Mouse (Mus musculus) megakaryocyte progenitor cell, adult 5-6 weeks (primary cell): ENCODE measurements around the gene Zfp628. TPM values are rescaled to one million over a fixed set of nuclear protein-coding genes. Genes with fewer than 3 reads are reported as not detected.

ENCODE experiments used
- ATAC-seq: replicated peaks from 2 replicates; pipeline ENCODE4 v1.8.0; 2016; ENCODE audit warnings: mild to moderate bottlenecking, moderate TSS enrichment, inconsistent platforms; ENCODE audit not compliant: poor library complexity
- total RNA-seq, 2 experiments: library from RNA; stranded (forward) in 1 of 2; stranded (reverse) in 1 of 2; fragments of 157-497, 149-512 nt in 1 of 2; fragments of 200-1000 nt in 1 of 2; gene quantifications; 2 replicates each; pipeline versions ENCODE4 v1.2.3 to v1.2.4; 2015 to 2017

Gene Zfp628
- total RNA-seq, 2 experiments from 2014 or later = 1.9 to 7.4 TPM

DNA sequence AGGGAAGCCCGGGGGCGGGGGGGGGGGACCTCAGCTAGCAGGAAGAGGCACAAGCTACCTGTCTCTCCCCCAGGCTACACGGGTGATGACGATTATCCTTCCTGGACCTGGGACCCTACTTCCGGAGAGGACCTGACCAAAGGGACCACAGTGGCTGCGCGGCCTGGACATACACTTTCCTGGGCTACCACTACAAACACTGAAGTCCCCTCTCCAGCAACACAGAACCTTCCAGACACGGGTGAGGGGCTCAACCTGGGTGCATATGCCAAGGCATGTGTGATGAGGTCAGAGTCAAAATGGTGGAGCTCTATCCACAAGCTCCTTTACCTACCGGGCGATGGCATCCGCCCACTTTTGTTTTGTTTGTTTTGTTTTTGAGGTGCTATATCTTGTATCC is 22.4 kb downstream of the Zfp628 start:
- no peak for ATAC-seq

DNA sequence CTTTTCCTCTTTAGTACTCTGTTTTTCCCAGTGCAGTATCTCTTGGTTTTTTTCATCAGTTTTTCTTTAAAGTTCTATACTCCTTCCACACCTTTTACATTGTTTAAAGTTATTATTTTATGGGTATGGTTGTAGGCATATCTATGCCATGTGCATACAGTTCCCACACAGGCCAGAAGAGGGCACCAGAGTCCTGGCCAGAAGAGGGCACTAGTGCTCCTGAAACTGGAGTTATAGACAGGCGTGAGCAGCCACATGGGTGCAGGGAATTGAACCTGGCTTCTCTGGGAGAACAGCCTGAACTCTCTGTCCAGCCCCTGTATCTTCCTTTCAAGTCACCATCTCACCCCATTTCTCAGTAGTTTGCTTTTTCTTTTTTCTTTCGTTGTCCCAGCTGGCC is 23.4 kb downstream of the Zfp628 start:
- ATAC-seq = peak; percentile 75

DNA sequence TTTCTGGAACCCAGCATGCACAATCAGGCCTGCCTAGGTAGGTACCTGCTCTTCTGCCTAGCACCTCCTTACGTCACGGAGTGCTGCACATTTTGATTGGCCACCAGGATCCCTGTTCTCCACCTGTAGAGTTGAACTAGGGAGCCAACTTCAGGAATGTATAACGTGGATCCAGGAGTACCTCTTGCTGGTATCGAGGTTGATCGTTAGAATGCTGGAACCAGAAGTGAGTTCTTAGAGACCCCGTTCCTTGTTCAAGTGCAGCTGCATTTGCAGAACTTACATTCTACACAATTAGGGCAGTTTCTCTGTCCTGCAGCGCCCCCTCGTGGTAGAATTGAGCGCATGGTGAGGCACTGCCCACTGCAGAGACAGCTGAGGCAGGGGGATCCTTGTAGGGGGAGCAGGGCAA is 25.1 kb downstream of the Zfp628 start:
- ATAC-seq = peak; percentile 59

DNA sequence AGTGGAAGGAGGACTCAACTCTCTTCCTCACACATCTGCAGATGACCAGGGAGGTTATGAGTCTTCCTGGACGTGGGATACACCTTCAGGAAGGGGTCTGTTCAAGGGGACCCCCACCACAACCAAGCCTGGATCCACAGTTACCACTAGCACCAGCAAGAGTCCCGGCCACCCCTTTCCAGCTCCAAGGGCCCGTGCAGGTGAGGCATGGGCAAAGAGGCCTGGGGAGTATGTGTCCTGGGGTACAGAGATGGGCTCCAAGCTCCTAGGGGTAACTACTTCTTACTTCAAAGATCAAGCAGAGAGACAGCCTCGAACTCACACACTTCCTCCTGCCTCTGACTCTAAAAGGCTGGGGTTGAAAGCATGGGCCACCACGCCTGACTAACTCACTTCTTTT is 27.7 kb downstream of the Zfp628 start:
- ATAC-seq = no peak

DNA sequence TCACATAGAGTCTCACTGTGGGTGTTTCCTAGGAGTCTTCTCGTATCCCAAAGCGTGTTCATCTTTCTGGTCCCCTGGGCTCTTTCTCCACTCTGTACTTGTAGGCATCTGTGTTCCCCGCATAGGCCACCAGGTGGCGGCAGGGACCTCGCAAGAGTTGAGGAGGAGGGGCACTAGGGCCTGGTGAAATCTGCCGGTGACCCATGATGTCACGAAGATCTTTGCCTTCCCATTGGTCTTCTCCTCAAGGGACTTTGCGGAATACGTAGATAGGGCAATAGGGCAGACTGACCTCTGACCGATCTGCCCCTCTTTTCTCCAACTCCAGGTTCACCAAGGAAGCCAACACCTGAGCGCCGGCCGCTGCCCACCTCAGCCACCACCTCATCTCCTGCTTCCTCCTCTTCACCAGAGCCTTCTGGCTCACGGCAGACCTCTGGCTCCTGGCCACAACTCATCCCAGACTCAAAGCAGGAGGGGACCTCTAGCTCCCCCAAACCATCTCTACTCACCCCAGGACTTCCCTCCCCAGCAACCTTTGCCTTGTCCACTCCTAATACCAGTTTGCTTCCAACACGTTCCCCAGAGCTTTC is 28.3 kb downstream of the Zfp628 start:
- ATAC-seq = peak; percentile 93

DNA sequence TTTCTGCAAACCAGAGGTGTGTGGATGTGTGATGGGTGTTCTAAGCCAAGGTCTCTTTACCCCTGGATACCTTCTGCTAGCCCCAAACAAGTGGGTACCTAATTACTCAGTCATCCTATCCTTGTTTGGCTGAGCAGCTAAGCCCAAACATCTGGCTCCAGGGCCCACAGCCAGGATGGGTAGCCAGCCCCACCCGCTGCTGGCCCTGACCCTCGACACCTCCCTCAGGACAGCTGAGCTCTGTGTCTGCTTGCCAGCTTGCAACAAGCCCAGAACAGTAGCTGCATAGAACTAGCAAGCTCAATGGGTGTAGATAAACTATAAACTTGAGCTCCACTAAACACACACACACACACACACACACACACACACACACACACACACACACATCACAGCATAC is 32.8 kb downstream of the Zfp628 start:
- ATAC-seq = no peak

DNA sequence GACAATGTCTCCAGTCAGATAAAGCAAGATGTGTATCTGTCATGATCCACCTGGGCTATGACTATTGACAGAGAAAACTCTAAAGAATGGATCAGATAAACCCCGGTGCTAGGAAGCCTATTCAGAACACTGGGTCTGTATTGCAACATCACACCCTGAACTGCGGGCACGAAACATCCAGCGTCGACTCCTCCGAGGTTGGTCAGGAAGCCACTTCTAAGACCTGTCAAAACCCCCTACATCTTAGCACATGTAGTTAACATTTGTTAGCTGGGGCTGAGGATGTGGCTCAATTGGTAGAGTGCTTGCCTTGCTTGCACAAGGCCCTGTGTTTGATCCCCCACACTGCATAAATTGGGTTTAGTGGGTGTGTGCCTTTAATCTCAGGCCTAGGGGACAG is 33.4 kb downstream of the Zfp628 start:
- ATAC-seq = peak; percentile 36

DNA sequence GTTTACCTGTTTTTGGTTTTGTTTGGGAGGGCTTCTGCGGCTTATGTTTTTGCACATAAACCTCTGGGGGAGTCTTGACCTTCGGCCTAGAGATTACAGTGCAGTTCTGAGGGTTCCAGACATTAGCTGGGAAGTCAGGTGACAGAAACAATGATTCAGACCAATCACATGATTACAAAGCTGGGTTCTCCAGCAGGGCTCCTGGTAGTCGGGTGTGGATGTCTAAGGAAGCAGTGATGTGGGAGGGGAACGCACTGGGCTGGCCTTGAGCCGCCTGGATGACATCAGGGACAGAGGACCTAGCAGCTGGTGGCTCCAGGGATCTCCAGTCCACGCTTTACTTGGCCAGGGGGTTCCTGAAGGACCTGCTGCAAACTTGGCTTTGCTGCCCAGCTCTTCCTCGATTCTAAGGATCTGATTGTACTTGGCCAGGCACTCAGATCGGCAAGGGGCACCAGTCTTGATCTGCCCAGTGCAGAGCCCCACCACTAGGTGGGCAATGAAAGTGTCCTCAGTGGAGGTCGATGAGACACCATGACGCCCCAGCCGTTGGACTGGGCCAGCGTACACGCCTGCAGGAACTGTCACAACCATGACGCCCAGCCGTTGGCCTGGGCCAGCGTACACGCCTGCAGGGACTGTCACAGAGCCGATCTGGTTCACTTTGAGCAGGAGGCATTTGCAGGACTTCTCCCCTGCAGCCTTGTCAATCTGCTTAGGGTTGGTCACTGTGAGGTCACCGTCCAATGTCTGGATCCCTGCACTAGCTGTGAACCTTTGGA is 35.7 kb downstream of the Zfp628 start:
- ATAC-seq = no peak

DNA sequence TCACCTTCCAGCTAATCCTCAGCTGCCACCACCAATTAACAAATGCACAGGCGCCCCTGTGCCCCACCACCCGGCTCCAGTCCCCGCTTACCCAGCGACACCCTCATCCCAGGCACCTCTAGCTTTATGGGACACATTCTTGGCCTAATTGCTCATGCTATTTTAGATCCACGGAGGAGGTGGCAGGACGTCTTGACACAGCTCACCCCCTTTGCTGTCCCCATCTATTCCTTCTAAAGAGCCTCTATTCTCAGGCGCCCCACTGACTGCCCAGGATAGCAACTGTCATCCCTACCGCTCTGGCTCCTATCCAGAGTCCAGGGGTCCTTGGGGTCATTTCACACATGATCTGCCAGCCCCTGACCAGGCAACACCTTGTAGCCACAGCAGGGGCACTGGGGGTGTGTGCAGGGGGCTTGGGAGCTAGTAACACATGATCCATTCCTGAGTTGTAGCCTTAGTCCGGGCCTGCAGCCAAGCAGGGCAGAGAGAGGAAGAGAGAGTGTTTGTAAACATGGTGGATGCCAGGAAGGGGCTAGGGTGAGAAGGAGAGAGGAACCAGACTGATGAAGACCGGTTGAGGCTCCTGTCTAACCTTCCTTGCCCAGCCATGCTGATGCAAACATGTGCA is 38.9 kb downstream of the Zfp628 start:
- no peak for ATAC-seq

DNA sequence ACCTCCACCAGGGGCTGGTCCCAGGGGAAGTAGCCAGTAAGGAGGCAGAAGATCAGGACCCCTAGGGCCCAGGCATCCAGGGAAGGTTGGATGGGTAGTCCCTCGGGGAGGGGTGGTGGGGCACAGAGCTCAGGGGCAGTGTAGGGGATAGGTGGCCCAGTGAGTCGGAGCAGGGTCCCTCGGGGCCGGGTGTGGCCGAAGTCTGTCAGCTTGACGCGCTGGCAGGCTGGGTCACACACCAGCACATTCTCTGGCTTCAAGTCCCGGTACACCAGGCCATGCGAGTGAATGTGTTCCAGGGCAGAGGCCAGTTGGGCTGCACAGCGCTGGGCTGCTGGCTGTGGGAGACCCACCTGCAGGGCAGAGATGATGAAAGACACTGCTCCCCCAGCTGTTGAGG is 42.3 kb downstream of the Zfp628 start:
- no peak for ATAC-seq

DNA sequence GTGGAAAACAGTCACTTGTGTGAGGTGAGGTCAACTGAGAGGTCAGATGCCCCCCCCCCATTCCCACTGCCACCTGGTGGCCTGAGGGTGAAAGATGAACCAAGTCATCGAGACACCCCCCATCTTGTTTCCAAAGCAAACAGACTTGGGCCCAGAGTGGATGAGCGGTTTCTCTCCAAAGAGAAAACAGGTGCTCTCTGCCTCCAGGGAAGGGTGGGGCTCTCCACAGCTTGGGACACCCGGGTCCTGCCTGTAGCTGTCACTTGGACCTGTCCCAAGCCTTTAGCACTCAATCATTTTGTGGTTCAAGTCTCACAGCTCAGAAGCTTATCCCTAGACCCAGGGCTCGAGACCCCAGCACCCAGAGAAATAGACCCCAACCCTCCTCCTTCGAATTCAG is 48.5 kb downstream of the Zfp628 start:
- no peak for ATAC-seq

DNA sequence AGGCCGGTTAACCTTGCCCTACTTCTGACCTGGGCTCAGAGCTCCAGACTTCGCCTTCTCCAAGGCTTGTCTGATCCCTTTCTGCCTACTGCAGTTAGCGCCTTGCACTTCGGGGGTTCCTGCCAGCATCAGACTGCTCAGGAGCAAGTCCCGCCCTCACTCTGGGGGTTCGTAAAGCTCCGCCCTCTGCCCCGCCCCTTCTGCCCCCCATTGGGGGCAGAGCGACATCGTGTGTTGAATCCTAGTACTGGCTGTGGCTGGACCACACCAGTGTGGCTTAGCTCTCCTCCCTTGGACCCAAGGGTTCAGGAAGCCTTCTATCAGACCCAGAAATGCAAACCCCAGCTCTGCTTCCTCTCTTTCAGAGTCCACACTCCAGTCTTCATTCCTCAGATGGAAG is 49.3 kb downstream of the Zfp628 start, which contains the start of gene Sbk2:
Sbk2 (minus strand) TSS at position 135 of the 400 bp plus-strand sequence.
- peak; percentile 99 for ATAC-seq

DNA sequence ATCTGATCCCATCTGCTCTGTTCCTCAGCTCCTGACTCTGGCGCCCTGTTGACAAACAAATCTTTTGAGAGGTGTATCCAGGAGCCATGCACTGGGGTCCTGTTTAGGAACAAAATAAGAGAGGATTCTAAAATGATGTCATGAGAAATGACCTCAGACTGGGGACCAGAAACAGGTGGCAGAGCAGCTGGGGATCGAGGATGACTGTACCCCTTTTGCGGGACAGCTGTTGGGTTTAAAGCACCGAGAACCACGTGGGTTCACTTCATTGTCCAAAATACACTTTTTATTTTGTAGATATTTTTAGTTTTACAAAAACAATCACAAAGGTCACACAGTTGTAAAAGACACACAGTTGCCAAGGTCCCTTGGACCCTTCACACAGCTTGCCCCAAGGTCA is 50.0 kb downstream of the Zfp628 start:
- no peak for ATAC-seq

DNA sequence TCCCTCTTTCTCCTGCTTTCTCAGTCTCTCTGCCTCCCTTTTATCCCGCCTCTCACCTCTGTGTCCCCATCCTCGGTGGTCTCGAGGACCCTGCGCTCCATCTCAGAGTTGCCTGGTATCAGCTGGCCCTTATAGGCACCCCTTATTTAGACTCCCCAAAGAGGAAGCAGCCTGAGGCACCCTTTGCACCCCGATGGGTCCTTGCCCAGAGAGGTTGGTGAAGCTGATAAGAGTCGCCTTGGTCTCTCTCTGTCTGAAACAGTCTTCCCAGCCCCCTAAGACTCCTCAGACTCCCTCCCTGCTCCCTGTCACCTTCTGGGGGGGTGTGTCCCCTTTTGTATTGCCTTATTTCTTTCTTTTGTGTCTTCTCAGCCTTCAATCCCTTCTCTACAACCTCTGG is 56.1 kb downstream of the Zfp628 start, which contains the start of gene Sbk3:
Sbk3 (minus strand) TSS at position 101 of the 400 bp plus-strand sequence.
- ATAC-seq = no peak

Other genes with a start within 250 kb of the Zfp628 start
Only the 30 nearest of the 33 such genes appear.
- gene Tmem150b, start 190.0 kb upstream of the Zfp628 start, total RNA-seq (2015) = 10.1 and 12.1 TPM in 2 replicates
- gene Tmem150b, start 190.0 kb upstream of the Zfp628 start, total RNA-seq (2017) = 23.0 and 24.4 TPM in 2 replicates
- 37.3 and 41.0 TPM in 2 replicates for gene Kmt5c, start 175.1 kb upstream of the Zfp628 start, total RNA-seq (2015)
- 50.1 and 55.6 TPM in 2 replicates for gene Kmt5c, start 175.1 kb upstream of the Zfp628 start, total RNA-seq (2017)
- gene Cox6b2, start 162.1 kb upstream of the Zfp628 start, total RNA-seq (2015) = 63.0 and 71.7 TPM in 2 replicates
- 44.2 and 66.7 TPM in 2 replicates for gene Cox6b2, start 162.1 kb upstream of the Zfp628 start, total RNA-seq (2017)
- gene Fam71e2, start 143.9 kb upstream of the Zfp628 start, total RNA-seq (2015) = not detected in 2 replicates
- gene Fam71e2, start 143.9 kb upstream of the Zfp628 start, total RNA-seq (2017) = not detected in 2 replicates
- 0.17 TPM in 1 of 2 replicates, not detected in the other for gene Il11, start 132.4 kb upstream of the Zfp628 start, total RNA-seq (2015)
- gene Il11, start 132.4 kb upstream of the Zfp628 start, total RNA-seq (2017) = not detected in 2 replicates
- gene Tmem190, start 132.3 kb upstream of the Zfp628 start, total RNA-seq (2015) = not detected in 2 replicates
- not detected in 2 replicates for gene Tmem190, start 132.3 kb upstream of the Zfp628 start, total RNA-seq (2017)
- gene Tmem238, start 125.6 kb upstream of the Zfp628 start, total RNA-seq (2015) = 6.2 and 10.5 TPM in 2 replicates
- 5.4 and 5.5 TPM in 2 replicates for gene Tmem238, start 125.6 kb upstream of the Zfp628 start, total RNA-seq (2017)
- gene Rpl28, start 122.3 kb upstream of the Zfp628 start, total RNA-seq (2015) = 1,898 and 2,111 TPM in 2 replicates
- gene Rpl28, start 122.3 kb upstream of the Zfp628 start, total RNA-seq (2017) = 686 and 710 TPM in 2 replicates
- 280 and 341 TPM in 2 replicates for gene Ube2s, start 102.6 kb upstream of the Zfp628 start, total RNA-seq (2015)
- 169 and 190 TPM in 2 replicates for gene Ube2s, start 102.6 kb upstream of the Zfp628 start, total RNA-seq (2017)
- gene Shisa7, start 70.5 kb upstream of the Zfp628 start, total RNA-seq (2015) = 0.05 TPM in 1 of 2 replicates, not detected in the other
- not detected in 2 replicates for gene Shisa7, start 70.5 kb upstream of the Zfp628 start, total RNA-seq (2017)
- 9.1 and 13.4 TPM in 2 replicates for gene Isoc2b, start 45.0 kb upstream of the Zfp628 start, total RNA-seq (2015)
- gene Isoc2b, start 45.0 kb upstream of the Zfp628 start, total RNA-seq (2017) = 34.9 and 98.1 TPM in 2 replicates
- gene Isoc2a, start 38.1 kb upstream of the Zfp628 start, total RNA-seq (2015) = 2.4 and 3.1 TPM in 2 replicates
- gene Isoc2a, start 38.1 kb upstream of the Zfp628 start, total RNA-seq (2017) = 7.3 and 8.7 TPM in 2 replicates
- not detected in 2 replicates for gene Gm36210, start 8.7 kb upstream of the Zfp628 start, total RNA-seq (2015)
- not detected in 2 replicates for gene Gm36210, start 8.7 kb upstream of the Zfp628 start, total RNA-seq (2017)
- gene Nat14, start 6.8 kb downstream of the Zfp628 start, total RNA-seq (2015) = 0.20 and 0.64 TPM in 2 replicates
- not detected in 2 replicates for gene Nat14, start 6.8 kb downstream of the Zfp628 start, total RNA-seq (2017)
- not detected in 2 replicates for gene Ssc5d, start 10.6 kb downstream of the Zfp628 start, total RNA-seq (2015)
- gene Ssc5d, start 10.6 kb downstream of the Zfp628 start, total RNA-seq (2017) = 0.10 TPM in 1 of 2 replicates, not detected in the other
- not detected in 2 replicates for gene Sbk2, start 49.2 kb downstream of the Zfp628 start, total RNA-seq (2015)
- gene Sbk2, start 49.2 kb downstream of the Zfp628 start, total RNA-seq (2017) = not detected in 2 replicates
- gene Sbk3, start 56.0 kb downstream of the Zfp628 start, total RNA-seq (2015) = not detected in 2 replicates
- not detected in 2 replicates for gene Sbk3, start 56.0 kb downstream of the Zfp628 start, total RNA-seq (2017)
- gene Zfp579, start 80.9 kb downstream of the Zfp628 start, total RNA-seq (2015) = 11.1 and 14.3 TPM in 2 replicates
- gene Zfp579, start 80.9 kb downstream of the Zfp628 start, total RNA-seq (2017) = 2.7 and 4.2 TPM in 2 replicates
- 11.0 and 13.0 TPM in 2 replicates for gene Zfp524, start 99.2 kb downstream of the Zfp628 start, total RNA-seq (2015)
- 5.5 and 7.4 TPM in 2 replicates for gene Zfp524, start 99.2 kb downstream of the Zfp628 start, total RNA-seq (2017)
- 35.6 and 39.2 TPM in 2 replicates for gene Fiz1, start 99.5 kb downstream of the Zfp628 start, total RNA-seq (2015)
- 17.7 and 24.0 TPM in 2 replicates for gene Fiz1, start 99.5 kb downstream of the Zfp628 start, total RNA-seq (2017)
- 1.9 and 4.6 TPM in 2 replicates for gene Gm44973, start 100.3 kb downstream of the Zfp628 start, total RNA-seq (2015)
- gene Gm44973, start 100.3 kb downstream of the Zfp628 start, total RNA-seq (2017) = not detected in 2 replicates
- gene Zfp865, start 105.2 kb downstream of the Zfp628 start, total RNA-seq (2015) = 13.2 and 14.5 TPM in 2 replicates
- 12.4 and 14.4 TPM in 2 replicates for gene Zfp865, start 105.2 kb downstream of the Zfp628 start, total RNA-seq (2017)
- gene Ccdc106, start 105.3 kb downstream of the Zfp628 start, total RNA-seq (2015) = 0.57 TPM in 1 of 2 replicates, not detected in the other
- 0.21 TPM in 1 of 2 replicates, not detected in the other for gene Ccdc106, start 105.3 kb downstream of the Zfp628 start, total RNA-seq (2017)
- gene 4632433K11Rik, start 118.9 kb downstream of the Zfp628 start, total RNA-seq (2015) = not detected in 2 replicates
- 0.88 TPM in 1 of 2 replicates, not detected in the other for gene 4632433K11Rik, start 118.9 kb downstream of the Zfp628 start, total RNA-seq (2017)
- 0.72 and 1.5 TPM in 2 replicates for gene Zfp784, start 123.2 kb downstream of the Zfp628 start, total RNA-seq (2015)
- gene Zfp784, start 123.2 kb downstream of the Zfp628 start, total RNA-seq (2017) = 1.6 and 1.7 TPM in 2 replicates
- 2.3 and 3.0 TPM in 2 replicates for gene Zfp580, start 136.3 kb downstream of the Zfp628 start, total RNA-seq (2015)
- gene Zfp580, start 136.3 kb downstream of the Zfp628 start, total RNA-seq (2017) = 0.24 and 0.67 TPM in 2 replicates
- gene U2af2, start 146.9 kb downstream of the Zfp628 start, total RNA-seq (2015) = 99.3 TPM in 2 replicates
- gene U2af2, start 146.9 kb downstream of the Zfp628 start, total RNA-seq (2017) = 225 and 247 TPM in 2 replicates
- 41.0 and 42.0 TPM in 2 replicates for gene Epn1, start 165.0 kb downstream of the Zfp628 start, total RNA-seq (2015)
- 37.0 and 51.5 TPM in 2 replicates for gene Epn1, start 165.0 kb downstream of the Zfp628 start, total RNA-seq (2017)
- gene Rfpl4, start 201.7 kb downstream of the Zfp628 start, total RNA-seq (2015) = not detected in 2 replicates
- not detected in 2 replicates for gene Rfpl4, start 201.7 kb downstream of the Zfp628 start, total RNA-seq (2017)
- gene Rasl2-9, start 210.7 kb downstream of the Zfp628 start, total RNA-seq (2015) = not detected in 2 replicates
- gene Rasl2-9, start 210.7 kb downstream of the Zfp628 start, total RNA-seq (2017) = not detected in 2 replicates